In genomic region chr11:101733596-101733995, GRCm38 (mm10) we compare ENCODE assay signal across 8 mouse cellular contexts. TPM values are rescaled to one million over a fixed set of nuclear protein-coding genes. Genes with fewer than 3 reads are reported as not detected.
DNase-seq lines count a peak whose midpoint lies in the region; ATAC-seq lines count a peak whose summit lies in the region.
"Had no signal": no experiment of that assay in that cellular context is flagged by ENCODE, and none has a peak within 500 bp of the region (broad histone marks: within the 10 kb centered on the region; RNA-seq: fewer than 3 reads in every experiment).

No protein-coding gene starts in this region.

- H3K9ac ChIP-seq in embryonic facial prominence, embryonic 13.5 days: peak overlapping the region; percentile 82
- peak overlapping the region; percentile 75 for H3K9ac ChIP-seq in limb, embryonic 12.5 days (replicated peaks)
- peak overlapping the region; percentile 80 for H3K9ac ChIP-seq in stomach, embryonic 15.5 days

- DNase-seq in testis, postnatal 10 days (ENCODE audit: low spot score): no peak
- no peak for DNase-seq in right cerebral cortex, postnatal 25 days
- DNase-seq: cerebellum, postnatal 36 days had no signal

- peak overlapping the region; percentile 86 for H3K4me2 ChIP-seq in embryonic facial prominence, embryonic 13.5 days
- peak overlapping the region; percentile 75 for H3K4me2 ChIP-seq in limb, embryonic 12.5 days
- H3K4me2 ChIP-seq in stomach, embryonic 15.5 days: peak overlapping the region; percentile 74

- peaks cover 40% of the 10 kb centered on the region for H3K36me3 ChIP-seq in megakaryocyte, embryonic 14.5 days (replicated peaks; ENCODE audit: low read length)
- peaks cover 39% of the 10 kb centered on the region for H3K36me3 ChIP-seq in embryonic facial prominence, embryonic 13.5 days
- H3K36me3 ChIP-seq in limb, embryonic 12.5 days: peaks cover 40% of the 10 kb centered on the region
- H3K36me3 ChIP-seq in stomach, embryonic 15.5 days: peaks cover 9% of the 10 kb centered on the region; the same call in 1 of the 2 replicates

- ATAC-seq in megakaryocyte, adult 5-6 weeks (ENCODE audit: poor library complexity, severe bottlenecking): no peak
- no peak for ATAC-seq in embryonic facial prominence, embryonic 13.5 days (ENCODE audit: insufficient number of reproducible peaks, insufficient read depth, low FRiP score, low TSS enrichment, low read depth)
- no peak for ATAC-seq in limb, embryonic 12.5 days (ENCODE audit: insufficient number of reproducible peaks, insufficient read depth, low FRiP score, low TSS enrichment, low read depth)
- ATAC-seq in stomach, embryonic 15.5 days (ENCODE audit: insufficient read depth, low FRiP score, low read depth): no peak

- H3K9me3 ChIP-seq in megakaryocyte, embryonic 14.5 days: no peaks in the 10 kb centered on the region
- no peaks in the 10 kb centered on the region for H3K9me3 ChIP-seq in embryonic facial prominence, embryonic 13.5 days
- no peaks in the 10 kb centered on the region for H3K9me3 ChIP-seq in limb, embryonic 12.5 days
- no peaks in the 10 kb centered on the region for H3K9me3 ChIP-seq in stomach, embryonic 15.5 days

- H3K27me3 ChIP-seq in megakaryocyte, embryonic 14.5 days (replicated peaks): no peaks in the 10 kb centered on the region
- H3K27me3 ChIP-seq in embryonic facial prominence, embryonic 13.5 days: no peaks in the 10 kb centered on the region
- H3K27me3 ChIP-seq in limb, embryonic 12.5 days: no peaks in the 10 kb centered on the region
- no peaks in the 10 kb centered on the region for H3K27me3 ChIP-seq in stomach, embryonic 15.5 days (replicated peaks)

- H3K4me1 ChIP-seq in megakaryocyte, embryonic 14.5 days: peaks cover 27% of the 10 kb centered on the region
- H3K4me1 ChIP-seq in embryonic facial prominence, embryonic 13.5 days: peaks cover 5% of the 10 kb centered on the region; the same call in 1 of the 2 replicates
- H3K4me1 ChIP-seq in limb, embryonic 12.5 days (replicated peaks): peaks cover 10% of the 10 kb centered on the region
- peaks cover 5% of the 10 kb centered on the region; the same call in 1 of the 2 replicates for H3K4me1 ChIP-seq in stomach, embryonic 15.5 days

- peak overlapping the region; percentile 97 for H3K4me3 ChIP-seq in megakaryocyte, embryonic 14.5 days (replicated peaks)
- H3K4me3 ChIP-seq in embryonic facial prominence, embryonic 13.5 days: peak overlapping the region; percentile 83
- peak overlapping the region; percentile 66 for H3K4me3 ChIP-seq in limb, embryonic 12.5 days (replicated peaks)
- H3K4me3 ChIP-seq in stomach, embryonic 15.5 days (replicated peaks): peak overlapping the region; percentile 83

- WGBS in embryonic facial prominence, embryonic 13.5 days: 31% methylated on average over 9 of the region's 9 CpGs
- WGBS in limb, embryonic 12.5 days: 34% methylated on average over 9 of the region's 9 CpGs
- 26% methylated on average over 9 of the region's 9 CpGs for WGBS in stomach, embryonic 15.5 days

- no peak overlapping the region for H3K27ac ChIP-seq in embryonic facial prominence, embryonic 13.5 days
- H3K27ac ChIP-seq in limb, embryonic 12.5 days: no peak overlapping the region
- no peak overlapping the region for H3K27ac ChIP-seq in stomach, embryonic 15.5 days

RNA-seq across cellular contexts. Expression of gene Dhx8, which starts 0.9 kb away (rescaled TPM):
- 0.63 and 3.8 TPM in 2 replicates for polyA plus RNA-seq in megakaryocyte, embryonic 14.5 days (2012; ENCODE audit: insufficient read depth, low replicate concordance)
- 18.5 and 18.8 TPM in 2 replicates for total RNA-seq in megakaryocyte, adult 5-6 weeks (2015)
- total RNA-seq in megakaryocyte, adult 5-6 weeks (2017): 36.9 and 39.1 TPM in 2 replicates
- polyA plus RNA-seq in embryonic facial prominence, embryonic 13.5 days (2015; fragmentation: Nextera tagmentation; extraction: Ambion mirVana): 45.0 and 49.0 TPM in 2 replicates
- 53.8 and 53.9 TPM in 2 replicates for polyA plus RNA-seq in limb, embryonic 12.5 days (2016; fragmentation: Nextera tagmentation; extraction: Ambion mirVana)
- 27.4 and 28.1 TPM in 2 replicates for polyA plus RNA-seq in stomach, embryonic 15.5 days (2015; fragmentation: Nextera tagmentation; extraction: Ambion mirVana)

RNA-seq across cellular contexts. Expression of gene Etv4, which starts 51.6 kb away (rescaled TPM):
- polyA plus RNA-seq in megakaryocyte, embryonic 14.5 days (2012; ENCODE audit: insufficient read depth, low replicate concordance): 12.0 and 22.5 TPM in 2 replicates
- not detected in 2 replicates for total RNA-seq in megakaryocyte, adult 5-6 weeks (2015)
- not detected in 2 replicates for total RNA-seq in megakaryocyte, adult 5-6 weeks (2017)
- 11.1 and 13.2 TPM in 2 replicates for polyA plus RNA-seq in embryonic facial prominence, embryonic 13.5 days (2015; fragmentation: Nextera tagmentation; extraction: Ambion mirVana)
- polyA plus RNA-seq in limb, embryonic 12.5 days (2016; fragmentation: Nextera tagmentation; extraction: Ambion mirVana): 22.9 and 26.2 TPM in 2 replicates
- polyA plus RNA-seq in stomach, embryonic 15.5 days (2015; fragmentation: Nextera tagmentation; extraction: Ambion mirVana): 6.8 and 9.0 TPM in 2 replicates
